Comparison of ENCODE assay signal across 11 mouse cellular contexts in genomic region chr10:20178807-20179605, GRCm38 (mm10). TPM values are rescaled to one million over a fixed set of nuclear protein-coding genes. Genes with fewer than 3 reads are reported as not detected.
DNase-seq lines count a peak whose midpoint lies in the region; ATAC-seq and TF ChIP-seq lines count a peak whose summit lies in the region.
"Had no signal": no experiment of that assay in that cellular context is flagged by ENCODE, and none has a peak within 500 bp of the region (broad histone marks: within the 10 kb centered on the region; RNA-seq: fewer than 3 reads in every experiment).

No protein-coding gene starts in this region.

- WGBS in limb, embryonic 13.5 days = 36% methylated on average over 12 of the region's 12 CpGs
- 32% methylated on average over 12 of the region's 12 CpGs for WGBS in limb, embryonic 10.5 days
- WGBS in liver, postnatal 0 days (ENCODE audit: insufficient replicate concordance) = 40% methylated on average over 12 of the region's 12 CpGs
- WGBS in forebrain, embryonic 11.5 days = 44% methylated on average over 12 of the region's 12 CpGs

- H3K9ac ChIP-seq in limb, embryonic 13.5 days = no peak overlapping the region
- no peak overlapping the region for H3K9ac ChIP-seq in liver, postnatal 0 days (replicated peaks)
- no peak overlapping the region for H3K9ac ChIP-seq in forebrain, embryonic 11.5 days (ENCODE audit: low read length)
- H3K9ac ChIP-seq: midbrain, embryonic 12.5 days had no signal

- peaks cover 29% of the 10 kb centered on the region for H3K4me1 ChIP-seq in limb, embryonic 13.5 days
- peaks cover 36% of the 10 kb centered on the region for H3K4me1 ChIP-seq in limb, embryonic 10.5 days
- H3K4me1 ChIP-seq in liver, postnatal 0 days (ENCODE audit: insufficient read depth) = peaks cover 12% of the 10 kb centered on the region
- no peaks in the 10 kb centered on the region for H3K4me1 ChIP-seq in forebrain, embryonic 11.5 days (replicated peaks; ENCODE audit: control insufficient read depth, insufficient read depth, low read length)

- H3K36me3 ChIP-seq in limb, embryonic 13.5 days = no peaks in the 10 kb centered on the region
- no peaks in the 10 kb centered on the region for H3K36me3 ChIP-seq in limb, embryonic 10.5 days
- H3K36me3 ChIP-seq in liver, postnatal 0 days (replicated peaks; ENCODE audit: insufficient read depth, low read length) = no peaks in the 10 kb centered on the region
- no peaks in the 10 kb centered on the region for H3K36me3 ChIP-seq in forebrain, embryonic 11.5 days (ENCODE audit: control insufficient read depth, insufficient read depth, low read length)
- H3K36me3 ChIP-seq: midbrain, embryonic 12.5 days had no signal

- TF ChIP-seq CTCF in liver, postnatal 0 days (IDR thresholded peaks at IDR 0.05; ENCODE audit: low read depth) = no peak

- no peaks in the 10 kb centered on the region for H3K9me3 ChIP-seq in limb, embryonic 13.5 days
- H3K9me3 ChIP-seq in limb, embryonic 10.5 days (replicated peaks) = no peaks in the 10 kb centered on the region
- H3K9me3 ChIP-seq in liver, postnatal 0 days (ENCODE audit: low read length) = no peaks in the 10 kb centered on the region
- H3K9me3 ChIP-seq in forebrain, embryonic 11.5 days (ENCODE audit: control insufficient read depth, low read length) = no peaks in the 10 kb centered on the region
- H3K9me3 ChIP-seq: midbrain, embryonic 12.5 days had no signal

- TF ChIP-seq EP300 in liver, postnatal 0 days (IDR thresholded peaks at IDR 0.05; ENCODE audit: low read depth) = no peak

- ATAC-seq in limb, embryonic 13.5 days (ENCODE audit: low FRiP score, low read depth) = 0 out of 2 replicates have a peak, but pooled peaks have one; percentile 30
- ATAC-seq in liver, postnatal 0 days = no peak
- no peak for ATAC-seq in forebrain, embryonic 11.5 days (replicated peaks; ENCODE audit: low FRiP score)

- H3K4me3 ChIP-seq in limb, embryonic 13.5 days = no peak overlapping the region
- H3K4me3 ChIP-seq in limb, embryonic 10.5 days = no peak overlapping the region
- no peak overlapping the region for H3K4me3 ChIP-seq in liver, postnatal 0 days (ENCODE audit: low read depth, low read length)
- H3K4me3 ChIP-seq in forebrain, embryonic 11.5 days (ENCODE audit: low read depth, low read length) = no peak overlapping the region
- H3K4me3 ChIP-seq: midbrain, embryonic 12.5 days had no signal

- DNase-seq in limb, embryonic 10.5 days (ENCODE audit: low spot score) = no peak
- peak; percentile 60 for DNase-seq in c-Kit-positive CD71-positive TER-119-negative erythroid progenitor cells, embryonic 14.5 days (ENCODE audit: low read depth)
- peak; percentile 85 to 90 for DNase-seq in kidney, adult 8-10 months
- peak; percentile 52 for DNase-seq in liver, postnatal 0 days
- DNase-seq in cerebellum, adult 9-10 months = no peak
- no peak for DNase-seq in cerebellum, adult 8-10 months
- DNase-seq in forebrain, embryonic 11.5 days (ENCODE audit: low spot score) = no peak
- DNase-seq: adrenal gland, postnatal 25 days had no signal

- H3K27me3 ChIP-seq in limb, embryonic 13.5 days = peaks cover 5% of the 10 kb centered on the region; the same call in 1 of the 2 replicates
- no peaks in the 10 kb centered on the region for H3K27me3 ChIP-seq in limb, embryonic 10.5 days (ENCODE audit: low read depth, poor library complexity, severe bottlenecking)
- no peaks in the 10 kb centered on the region for H3K27me3 ChIP-seq in liver, postnatal 0 days (ENCODE audit: insufficient read depth, low read length)
- H3K27me3 ChIP-seq in forebrain, embryonic 11.5 days (ENCODE audit: control insufficient read depth, insufficient read depth, low read length) = no peaks in the 10 kb centered on the region
- H3K27me3 ChIP-seq: CH12.LX; midbrain, embryonic 12.5 days had no signal

- no peak overlapping the region for H3K4me2 ChIP-seq in limb, embryonic 13.5 days (replicated peaks)
- 0 out of 2 replicates have a peak overlapping the region, but pooled peaks have one; percentile 9 for H3K4me2 ChIP-seq in liver, postnatal 0 days (ENCODE audit: low read depth, low read length)
- H3K4me2 ChIP-seq in forebrain, embryonic 11.5 days (ENCODE audit: low read depth, low read length, severe bottlenecking) = no peak overlapping the region
- H3K4me2 ChIP-seq: midbrain, embryonic 12.5 days had no signal

- H3K27ac ChIP-seq in limb, embryonic 13.5 days = no peak overlapping the region
- H3K27ac ChIP-seq in limb, embryonic 10.5 days = no peak overlapping the region
- H3K27ac ChIP-seq in liver, postnatal 0 days (ENCODE audit: low read depth) = no peak overlapping the region
- no peak overlapping the region for H3K27ac ChIP-seq in forebrain, embryonic 11.5 days (ENCODE audit: low read depth, low read length)
- H3K27ac ChIP-seq: midbrain, embryonic 12.5 days had no signal

RNA-seq across cellular contexts. Expression of gene Map7, which starts 30.7 kb away (rescaled TPM):
- 4.8 and 5.2 TPM in 2 replicates for polyA plus RNA-seq in limb, embryonic 13.5 days (2015; fragmentation: Nextera tagmentation; extraction: Ambion mirVana)
- 1.4 and 3.3 TPM in 2 replicates for polyA plus RNA-seq in limb, embryonic 10.5 days (2016; fragmentation: Nextera tagmentation; extraction: Ambion mirVana)
- 6.1 and 6.8 TPM in 2 replicates for polyA plus RNA-seq in liver, postnatal 0 days (2015; fragmentation: Nextera tagmentation; extraction: Ambion mirVana)
- 8.0 and 8.2 TPM in 2 replicates for polyA plus RNA-seq in forebrain, embryonic 11.5 days (2014; fragmentation: Nextera tagmentation; extraction: Ambion mirVana)

Comparison
In these comparisons a context has a peak if more than half of its experiments do, and no peak if none do; other contexts are left out.
1. DNase-seq: peak in c-Kit-positive CD71-positive TER-119-negative erythroid progenitor cells, embryonic 14.5 days (single experiment), kidney, adult 8-10 months (2 of 2) and liver, postnatal 0 days (single experiment); none in limb, embryonic 10.5 days (single experiment), cerebellum, adult 9-10 months (single experiment), cerebellum, adult 8-10 months (single experiment) and forebrain, embryonic 11.5 days (single experiment).